Mouse (Mus musculus): ENCODE results near the gene Cdh22.

- TF ChIP-seq E2F4 (IDR thresholded peaks at IDR 0.05; ENCODE audit: insufficient read depth) (no peak), POLR2A (IDR thresholded peaks at IDR 0.05; ENCODE audit: insufficient read length, low read depth) (no peak), MYOD1 (IDR thresholded peaks at IDR 0.05; ENCODE audit: control insufficient read depth in 1 of 3, insufficient read length in 2 of 3, low read depth in 2 of 3) (no peak), MAX (IDR thresholded peaks at IDR 0.05; ENCODE audit: low read depth) (no peak), USF1 (IDR thresholded peaks at IDR 0.05; ENCODE audit: low read depth) (no peak), POLR2AphosphoS2 (IDR thresholded peaks at IDR 0.05; ENCODE audit: insufficient read length, low read depth) (no peak), TCF12 (IDR thresholded peaks at IDR 0.05; ENCODE audit: insufficient read depth, poor library complexity, severe bottlenecking) (no peak), MYOG (IDR thresholded peaks at IDR 0.05; ENCODE audit: control insufficient read depth in 1 of 3, insufficient read depth in 1 of 3, insufficient read length in 2 of 3, low read depth in 2 of 3) (no peak), CEBPB (IDR thresholded peaks at IDR 0.05; ENCODE audit: insufficient read depth, poor library complexity, severe bottlenecking) (no peak), SRF (IDR thresholded peaks at IDR 0.05; ENCODE audit: control insufficient read depth, insufficient read length, low read depth) (no peak), REST (IDR thresholded peaks at IDR 0.05; ENCODE audit: insufficient read depth, insufficient read length) (no peak), TCF3 (IDR thresholded peaks at IDR 0.05; ENCODE audit: insufficient read length, low read depth) (no peak)
These were observed 17.1 kb downstream of the Cdh22 start for GRCm38 (mm10) chr2:165217361-165218149.

Measured in myocyte (in vitro differentiated cells).